Mouse (Mus musculus) intestine, postnatal 0 days (tissue): ENCODE results near the gene Ahnak. TPM values are rescaled to one million over a fixed set of nuclear protein-coding genes. Genes with fewer than 3 reads are reported as not detected.
"Not testable (repeated sequence)": the region's sequence is repeated elsewhere in the genome, so short reads cannot be mapped to it uniquely, and the experiment has no call there.

Experiments
- ATAC-seq: fragments of 200-750 bp; cut with Nextera tagmentation; 2 replicates; pipeline ENCODE4 v1.8.0; 2017; ENCODE audit warnings: mild to moderate bottlenecking, moderate TSS enrichment, moderate library complexity
- H3K27ac ChIP-seq: fragments of 300-500 bp; sonication (generic); 2 replicates; pipeline ENCODE4 v1.5.1; 2014; ENCODE audit warnings: mild to moderate bottlenecking, low read depth, low read length, moderate library complexity
- H3K27me3 ChIP-seq: fragments of 300-500 bp; sonication (generic); replicated peaks from 2 replicates; pipeline ENCODE4 v1.6.1; 2014; ENCODE audit warnings: low read length, mixed read lengths; ENCODE audit not compliant: control insufficient read depth, insufficient read depth
- H3K36me3 ChIP-seq: fragments of 300-500 bp; sonication (generic); 2 replicates; pipeline ENCODE4 v1.6.1; 2014; ENCODE audit warnings: mild to moderate bottlenecking, moderate library complexity; ENCODE audit not compliant: control insufficient read depth, insufficient read depth
- H3K4me1 ChIP-seq: fragments of 300-500 bp; sonication (generic); replicated peaks from 2 replicates; pipeline ENCODE4 v1.6.1; 2014; ENCODE audit warnings: antibody characterized with exemption, low read length, mixed read lengths; ENCODE audit not compliant: control insufficient read depth, insufficient read depth
- H3K4me2 ChIP-seq: fragments of 300-500 bp; sonication (generic); replicated peaks from 2 replicates; pipeline ENCODE4 v1.6.1; 2014; ENCODE audit warnings: low read depth, mild to moderate bottlenecking, moderate library complexity
- H3K4me3 ChIP-seq: fragments of 300-500 bp; sonication (generic); 2 replicates; pipeline ENCODE4 v1.5.1; 2014; ENCODE audit warnings: low read depth, low read length
- H3K9ac ChIP-seq: fragments of 300-500 bp; sonication (generic); 2 replicates; pipeline ENCODE4 v1.6.1; 2014; ENCODE audit warnings: mild to moderate bottlenecking, low read depth, low read length
- H3K9me3 ChIP-seq: fragments of 300-500 bp; sonication (generic); 2 replicates; pipeline ENCODE4 v1.6.1; 2016; ENCODE audit warnings: mixed run types; ENCODE audit not compliant: control insufficient read depth
- CTCF ChIP-seq: sonication (generic); IDR thresholded peaks from 2 replicates; pipeline ENCODE4 v1.5.1; 2016; ENCODE audit warnings: low read depth, mild to moderate bottlenecking, control low read depth, antibody characterized with exemption, moderate library complexity
- WGBS: fragments of 180-500 bp; shearing (Covaris S2); extraction: QIAGEN DNeasy Blood & Tissue Kit; methylation state at CpG from one replicate; pipeline ENCODE4 v1.1.7; 2014; 5-methylcytosine and 5-hydroxymethylcytosine counted together
- polyA plus RNA-seq: library from polyadenylated mRNA; unstranded; fragments of >200 nt; fragmentation: Nextera tagmentation; extraction: Ambion mirVana; gene quantifications from 2 replicates; pipeline ENCODE4 v1.2.1, GENCODE M21; 2015

The Ahnak gene
- polyA plus RNA-seq, 1 experiment from 2014 or later = 26.2 TPM

- peaks cover 30% of the 10 kb centered on the region for H3K4me1 ChIP-seq
Measured at GRCm38 (mm10) chr19:8994813-8995607, 5.9 kb downstream of the Ahnak start.

GRCm38 (mm10) chr19:8996601-8997000, 7.5 kb downstream of the Ahnak start:
- H3K4me1 ChIP-seq = peaks cover 30% of the 10 kb centered on the region
- no peak overlapping the region for H3K9ac ChIP-seq
- no peaks in the 10 kb centered on the region for H3K27me3 ChIP-seq
- ATAC-seq = no peak
- 0 out of 2 replicates have a peak overlapping the region, but pooled peaks have one; percentile 46 for H3K27ac ChIP-seq
- 0 out of 2 replicates have a peak, but pooled peaks have one; percentile 13 for TF ChIP-seq CTCF
- peaks cover 31% of the 10 kb centered on the region for H3K36me3 ChIP-seq
- WGBS = 95% methylated on average over 6 of the region's 6 CpGs
- H3K9me3 ChIP-seq = no peaks in the 10 kb centered on the region
- H3K4me3 ChIP-seq = no peak overlapping the region
- no peak overlapping the region for H3K4me2 ChIP-seq

More at GRCm38 (mm10) chr19:8994813-8995607, 5.9 kb downstream of the Ahnak start:
- Histone ChIP-seq H3K27ac (peak overlapping the region; percentile 24; the same call in 1 of the 2 replicates), H3K9ac (no peak overlapping the region), H3K4me2 (peak overlapping the region; percentile 24; the same call in 1 of the 2 replicates), H3K27me3 (no peaks in the 10 kb centered on the region), H3K36me3 (peaks cover 15% of the 10 kb centered on the region; the same call in 1 of the 2 replicates), H3K9me3 (no peaks in the 10 kb centered on the region), H3K4me3 (no peak overlapping the region)
- WGBS = 35% methylated on average over 10 of the region's 10 CpGs
- TF ChIP-seq CTCF = peak; percentile 38; the same call in 1 of the 2 replicates
- peak; percentile 38 for ATAC-seq

GRCm38 (mm10) chr19:8997546-8997945, 8.5 kb downstream of the Ahnak start:
- H3K9ac ChIP-seq = 0 out of 2 replicates have a peak overlapping the region, but pooled peaks have one; percentile 4
- H3K36me3 ChIP-seq = peaks cover 40% of the 10 kb centered on the region
- peak; percentile 93 for ATAC-seq
- no peak overlapping the region for H3K4me3 ChIP-seq
- WGBS = 12% methylated on average over 4 of the region's 4 CpGs
- no peaks in the 10 kb centered on the region for H3K27me3 ChIP-seq
- TF ChIP-seq CTCF = peak; percentile 43; the same call in 1 of the 2 replicates
- H3K9me3 ChIP-seq = no peaks in the 10 kb centered on the region
- H3K4me2 ChIP-seq = peak overlapping the region; percentile 31
- H3K27ac ChIP-seq = peak overlapping the region; percentile 46
- H3K4me1 ChIP-seq = peaks cover 27% of the 10 kb centered on the region

GRCm38 (mm10) chr19:8998546-8998945, 9.5 kb downstream of the Ahnak start:
- Histone ChIP-seq H3K4me1 (peaks cover 19% of the 10 kb centered on the region), H3K9me3 (no peaks in the 10 kb centered on the region), H3K27ac (no peak overlapping the region), H3K4me2 (no peak overlapping the region), H3K36me3 (peaks cover 49% of the 10 kb centered on the region), H3K4me3 (no peak overlapping the region), H3K27me3 (no peaks in the 10 kb centered on the region), H3K9ac (no peak overlapping the region)
- no peak for ATAC-seq
- 64% methylated on average over 6 of the region's 6 CpGs for WGBS
- no peak for TF ChIP-seq CTCF

- 74% methylated on average over 4 of the region's 4 CpGs for WGBS
- no peak overlapping the region for H3K4me3 ChIP-seq
- H3K4me1 ChIP-seq = peaks cover 19% of the 10 kb centered on the region
- H3K36me3 ChIP-seq = peaks cover 55% of the 10 kb centered on the region
- ATAC-seq = no peak
- no peak for TF ChIP-seq CTCF
- no peaks in the 10 kb centered on the region for H3K9me3 ChIP-seq
- no peak overlapping the region for H3K27ac ChIP-seq
- no peak overlapping the region for H3K4me2 ChIP-seq
- no peak overlapping the region for H3K9ac ChIP-seq
- no peaks in the 10 kb centered on the region for H3K27me3 ChIP-seq
Measured at GRCm38 (mm10) chr19:8999223-8999622, 10.1 kb downstream of the Ahnak start.

- not testable (repeated sequence) for H3K9me3 ChIP-seq, H3K27me3 ChIP-seq, H3K4me1 ChIP-seq, H3K27ac ChIP-seq, H3K4me2 ChIP-seq, H3K4me3 ChIP-seq, H3K9ac ChIP-seq, ATAC-seq
- peaks cover 50% of the 10 kb centered on the region for H3K36me3 ChIP-seq
- WGBS = 97% methylated on average over 2 of the region's 2 CpGs
Measured at GRCm38 (mm10) chr19:9006915-9007314, 17.8 kb downstream of the Ahnak start.
